In genomic region chr1:135475571-135475895, GRCm38 (mm10) we compare ENCODE assay signal across 14 mouse cellular contexts. TPM values are rescaled to one million over a fixed set of nuclear protein-coding genes. Genes with fewer than 3 reads are reported as not detected.
DNase-seq lines count a peak whose midpoint lies in the region; ATAC-seq and TF ChIP-seq lines count a peak whose summit lies in the region.
"Had no signal": no experiment of that assay in that cellular context is flagged by ENCODE, and none has a peak within 500 bp of the region (broad histone marks: within the 10 kb centered on the region; RNA-seq: fewer than 3 reads in every experiment).

No protein-coding gene starts in this region.

- H3K27me3 ChIP-seq in embryonic facial prominence, embryonic 10.5 days (replicated peaks; ENCODE audit: low read depth, poor library complexity, severe bottlenecking): no peaks in the 10 kb centered on the region
- no peaks in the 10 kb centered on the region for H3K27me3 ChIP-seq in hindbrain, embryonic 15.5 days

- peak overlapping the region; percentile 50 for H3K27ac ChIP-seq in gastrocnemius, adult 2 months
- H3K27ac ChIP-seq in layer of hippocampus, adult 2 months: peak overlapping the region; percentile 9; the same call in 1 of the 2 replicates
- peak overlapping the region; percentile 78 for H3K27ac ChIP-seq in embryonic facial prominence, embryonic 10.5 days (replicated peaks)
- peak overlapping the region; percentile 10; the same call in 1 of the 2 replicates for H3K27ac ChIP-seq in hindbrain, embryonic 15.5 days (replicated peaks)

- no peak for DNase-seq in gastrocnemius, adult 2 months
- no peak for DNase-seq in gastrocnemius, adult 18-20 months (ENCODE audit: low spot score)
- DNase-seq in layer of hippocampus, adult 2 months (ENCODE audit: low spot score in 2 of 2): no peak
- DNase-seq in layer of hippocampus, adult 9-11 months: no peak
- no peak for DNase-seq in embryonic facial prominence, embryonic 10.5 days (ENCODE audit: low spot score)
- DNase-seq in thymus, postnatal 36 days: no peak
- DNase-seq: cerebellum, adult 9-11 months; gastrocnemius, postnatal 36 days; lung, postnatal 4 days; right cerebral cortex, adult 18-20 months; spleen, adult 18-20 months had no signal

- no peaks in the 10 kb centered on the region for H3K9me3 ChIP-seq in embryonic facial prominence, embryonic 10.5 days
- no peaks in the 10 kb centered on the region for H3K9me3 ChIP-seq in hindbrain, embryonic 15.5 days
- H3K9me3 ChIP-seq: G1E had no signal

- no peak for ATAC-seq in hindbrain, embryonic 15.5 days (ENCODE audit: low FRiP score, low read depth)

- 80% methylated on average over 7 of the region's 7 CpGs for WGBS in embryonic facial prominence, embryonic 10.5 days
- WGBS in hindbrain, embryonic 15.5 days: 82% methylated on average over 7 of the region's 7 CpGs

- H3K4me1 ChIP-seq in embryonic facial prominence, embryonic 10.5 days: peaks cover 24% of the 10 kb centered on the region
- H3K4me1 ChIP-seq in hindbrain, embryonic 15.5 days (replicated peaks): peaks cover 5% of the 10 kb centered on the region

- no peak overlapping the region for H3K4me3 ChIP-seq in gastrocnemius, adult 2 months
- H3K4me3 ChIP-seq in layer of hippocampus, adult 2 months: no peak overlapping the region
- H3K4me3 ChIP-seq in embryonic facial prominence, embryonic 10.5 days: no peak overlapping the region
- H3K4me3 ChIP-seq in hindbrain, embryonic 15.5 days: no peak overlapping the region

- no peak overlapping the region; the same call in 1 of the 2 replicates for H3K9ac ChIP-seq in hindbrain, embryonic 15.5 days

- TF ChIP-seq CTCF in gastrocnemius, adult 2 months (IDR thresholded peaks at IDR 0.05): no peak; the same call in 1 of the 2 replicates
- peak; percentile 29 for TF ChIP-seq CTCF in layer of hippocampus, adult 2 months (conservative IDR thresholded peaks at IDR 0.05)

- intact Hi-C loops in gastrocnemius, adult 2 months (cut with DNase I): no loop called here

- H3K36me3 ChIP-seq in embryonic facial prominence, embryonic 10.5 days (replicated peaks): peaks cover 46% of the 10 kb centered on the region
- peaks cover 17% of the 10 kb centered on the region for H3K36me3 ChIP-seq in hindbrain, embryonic 15.5 days
- H3K36me3 ChIP-seq: G1E had no signal

- no peak overlapping the region for H3K4me2 ChIP-seq in hindbrain, embryonic 15.5 days
- H3K4me2 ChIP-seq: liver, embryonic 11.5 days had no signal

RNA-seq across cellular contexts. Expression of gene Ipo9, which starts 45.2 kb away (rescaled TPM):
- total RNA-seq in gastrocnemius, adult 2 months (2021): 10 to 100 TPM; 24.0 to 27.8 TPM
- 10 to 100 TPM; 20.5 to 26.2 TPM for total RNA-seq in gastrocnemius, adult 18-20 months (2021)
- 100 to 1,000 TPM; 146 to 154 TPM for total RNA-seq in layer of hippocampus, adult 2 months (2021)
- 182 and 203 TPM in 2 replicates for polyA plus RNA-seq in embryonic facial prominence, embryonic 10.5 days (2016; fragmentation: Nextera tagmentation; extraction: Ambion mirVana)
- 109 and 118 TPM in 2 replicates for polyA plus RNA-seq in hindbrain, embryonic 15.5 days (2015; fragmentation: Nextera tagmentation; extraction: Ambion mirVana)

Comparison
In these comparisons a context has a peak if more than half of its experiments do, and no peak if none do; other contexts are left out.
1. H3K27ac ChIP-seq: peak in every context shown above with its lines; median percentile 78 in embryonic facial prominence, embryonic 10.5 days; 50 in gastrocnemius, adult 2 months; 10 in hindbrain, embryonic 15.5 days; 9 in layer of hippocampus, adult 2 months.
2. RNA of gene Ipo9, which starts 45.2 kb away (total RNA-seq): 146 to 154 TPM in layer of hippocampus, adult 2 months; 24.0 to 27.8 TPM in gastrocnemius, adult 2 months and 20.5 to 26.2 TPM in gastrocnemius, adult 18-20 months; every median in the first group is over 4 times any median in the second.